Comparison of ENCODE assay signal across 9 mouse cellular contexts in the genomic region with DNA sequence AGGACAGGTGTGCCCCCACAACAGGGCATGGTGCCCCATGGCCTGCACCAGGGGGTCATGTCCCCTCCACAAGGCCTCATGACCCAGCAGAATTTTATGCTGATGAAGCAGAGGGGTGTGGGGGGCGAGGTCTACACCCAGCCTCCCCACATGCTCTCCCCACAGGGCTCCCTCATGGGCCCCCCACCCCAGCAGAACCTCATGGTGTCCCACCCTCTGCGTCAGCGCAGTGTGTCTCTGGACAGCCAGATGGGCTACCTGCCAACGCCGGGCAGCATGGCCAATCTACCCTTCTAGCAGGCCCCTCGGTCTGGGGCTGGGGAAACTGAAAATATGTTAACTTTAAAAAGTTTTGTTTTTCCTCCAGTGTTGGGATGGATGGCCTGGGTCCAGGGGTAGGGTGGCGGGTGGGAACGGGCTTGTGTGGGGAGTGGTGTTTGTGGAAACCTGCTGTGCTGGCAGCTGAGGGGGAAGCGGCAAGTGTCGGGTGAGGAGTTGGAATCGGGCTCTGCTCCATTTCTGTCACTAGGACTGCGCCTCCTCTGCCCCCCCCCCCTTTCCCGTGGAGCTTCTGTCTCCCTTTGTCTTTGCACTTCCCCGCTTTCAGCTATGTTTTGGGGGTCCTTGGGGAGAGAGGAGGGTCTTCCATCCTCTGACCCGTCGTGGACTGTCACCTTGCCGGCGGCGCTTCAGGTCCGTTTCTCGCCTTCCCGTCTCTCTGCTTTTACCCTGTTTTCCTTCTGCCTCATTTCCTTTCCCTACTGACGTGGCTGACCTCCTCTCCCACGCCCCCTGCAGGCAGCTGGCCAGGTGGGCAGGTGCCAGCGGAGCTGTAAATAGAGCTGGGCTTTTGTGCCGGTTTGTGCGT. TPM values are rescaled to one million over a fixed set of nuclear protein-coding genes. Genes with fewer than 3 reads are reported as not detected.
DNase-seq lines count a peak whose midpoint lies in the region; ATAC-seq and TF ChIP-seq lines count a peak whose summit lies in the region.
"Had no signal": no experiment of that assay in that cellular context is flagged by ENCODE, and none has a peak within 500 bp of the region (broad histone marks: within the 10 kb centered on the region; RNA-seq: fewer than 3 reads in every experiment).

No protein-coding gene starts in this region.

- intact Hi-C loops in heart, adult 2 months (cut with DNase I): loop anchor here (2.0 to 5.0 kb wide), 3 partner anchors 32 to 178 kb away; a partner anchor contains a TSS

- H3K79me2 ChIP-seq in heart, adult 2 months (replicated peaks; ENCODE audit: control insufficient read depth, insufficient read depth, low read length): no peaks in the 10 kb centered on the region

- ATAC-seq in embryonic facial prominence, embryonic 13.5 days (ENCODE audit: insufficient number of reproducible peaks, insufficient read depth, low FRiP score, low TSS enrichment, low read depth): no peak
- ATAC-seq in limb, embryonic 15.5 days (ENCODE audit: insufficient number of reproducible peaks, low FRiP score, low TSS enrichment, low read depth): peak; percentile 32; the same call in 1 of the 2 replicates
- 0 out of 2 replicates have a peak, but pooled peaks have one; percentile 11 for ATAC-seq in midbrain, embryonic 15.5 days (replicated peaks)

- peak overlapping the region; percentile 54 for H3K4me2 ChIP-seq in embryonic facial prominence, embryonic 13.5 days
- peak overlapping the region; percentile 50 for H3K4me2 ChIP-seq in limb, embryonic 15.5 days
- peak overlapping the region; percentile 43 for H3K4me2 ChIP-seq in midbrain, embryonic 15.5 days

- peaks cover 48% of the 10 kb centered on the region for H3K36me3 ChIP-seq in embryonic facial prominence, embryonic 13.5 days
- peaks cover 5% of the 10 kb centered on the region; the same call in 1 of the 2 replicates for H3K36me3 ChIP-seq in heart, adult 2 months (ENCODE audit: control insufficient read depth, insufficient read depth, low read length)
- peaks cover 47% of the 10 kb centered on the region for H3K36me3 ChIP-seq in limb, embryonic 15.5 days
- peaks cover 30% of the 10 kb centered on the region for H3K36me3 ChIP-seq in midbrain, embryonic 15.5 days (replicated peaks)
- H3K36me3 ChIP-seq in spleen, adult 2 months (ENCODE audit: control insufficient read depth, insufficient read depth, low read length): peaks cover 45% of the 10 kb centered on the region
- H3K36me3 ChIP-seq: G1E had no signal

- H3K4me1 ChIP-seq in embryonic facial prominence, embryonic 13.5 days: peaks cover 62% of the 10 kb centered on the region
- peaks cover 27% of the 10 kb centered on the region for H3K4me1 ChIP-seq in heart, adult 2 months (ENCODE audit: control insufficient read depth, insufficient read depth, low read length)
- peaks cover 72% of the 10 kb centered on the region for H3K4me1 ChIP-seq in limb, embryonic 15.5 days
- peaks cover 10% of the 10 kb centered on the region for H3K4me1 ChIP-seq in midbrain, embryonic 15.5 days
- H3K4me1 ChIP-seq in spleen, adult 2 months (ENCODE audit: control insufficient read depth, insufficient read depth, insufficient read length): peaks cover 44% of the 10 kb centered on the region

- peak; percentile 53; the same call in 1 of the 2 replicates for TF ChIP-seq POLR2A in heart, adult 2 months (IDR thresholded peaks at IDR 0.05; ENCODE audit: insufficient read depth, low read depth, low read length)
- no peak for TF ChIP-seq POLR2A in spleen, adult 2 months (IDR thresholded peaks at IDR 0.05; ENCODE audit: low read depth, low read length)

- TF ChIP-seq CTCF in heart, adult 2 months (IDR thresholded peaks at IDR 0.05): peak; percentile 70
- TF ChIP-seq CTCF in spleen, adult 2 months (IDR thresholded peaks at IDR 0.05; ENCODE audit: extremely low read depth, insufficient read depth, insufficient read length, insufficient replicate concordance): peak; percentile 79; the same call in 1 of the 2 replicates

- peak; percentile 83 for TF ChIP-seq EP300 in heart, adult 2 months (IDR thresholded peaks at IDR 0.05; ENCODE audit: insufficient read depth, low read depth, low read length)

- H3K27me3 ChIP-seq in embryonic facial prominence, embryonic 13.5 days: no peaks in the 10 kb centered on the region
- H3K27me3 ChIP-seq in heart, adult 2 months (ENCODE audit: control insufficient read depth, insufficient read depth, low read length): no peaks in the 10 kb centered on the region
- no peaks in the 10 kb centered on the region for H3K27me3 ChIP-seq in limb, embryonic 15.5 days
- H3K27me3 ChIP-seq in midbrain, embryonic 15.5 days (replicated peaks): no peaks in the 10 kb centered on the region
- no peaks in the 10 kb centered on the region for H3K27me3 ChIP-seq in spleen, adult 2 months (ENCODE audit: control insufficient read depth, insufficient read depth, low read length)

- no peaks in the 10 kb centered on the region for H3K9me3 ChIP-seq in embryonic facial prominence, embryonic 13.5 days
- H3K9me3 ChIP-seq in limb, embryonic 15.5 days: no peaks in the 10 kb centered on the region
- H3K9me3 ChIP-seq in midbrain, embryonic 15.5 days: no peaks in the 10 kb centered on the region
- H3K9me3 ChIP-seq: G1E had no signal

- WGBS in embryonic facial prominence, embryonic 13.5 days: 13% methylated on average over 26 of the region's 27 CpGs
- 4% methylated on average over 25 of the region's 27 CpGs for WGBS in heart, adult 2 months
- WGBS in limb, embryonic 15.5 days: 7% methylated on average over 25 of the region's 27 CpGs
- 10% methylated on average over 27 of the region's 27 CpGs for WGBS in midbrain, embryonic 15.5 days
- 16% methylated on average over 26 of the region's 27 CpGs for WGBS in spleen, adult 2 months

- DNase-seq in 3134 (ENCODE audit: extremely low read depth, insufficient read length, low spot score): peak; percentile 78
- peak; percentile 91 to 95 for DNase-seq in adrenal gland, postnatal 36 days
- DNase-seq in heart, adult 2 months: peak; percentile 92 to 95
- peak; percentile 93 for DNase-seq in kidney, adult 18-20 months
- DNase-seq in spleen, adult 2 months (ENCODE audit: low read depth in 1 of 2, low spot score in 2 of 2): peak in 1 of 2 experiments; percentile 81

- H3K9ac ChIP-seq in embryonic facial prominence, embryonic 13.5 days: peak overlapping the region; percentile 57
- peak overlapping the region; percentile 73 for H3K9ac ChIP-seq in heart, adult 2 months (ENCODE audit: low read depth, low read length)
- H3K9ac ChIP-seq in limb, embryonic 15.5 days: no peak overlapping the region
- H3K9ac ChIP-seq in midbrain, embryonic 15.5 days: no peak overlapping the region

- peak overlapping the region; percentile 77 for H3K27ac ChIP-seq in embryonic facial prominence, embryonic 13.5 days
- peak overlapping the region; percentile 91 for H3K27ac ChIP-seq in heart, adult 2 months
- H3K27ac ChIP-seq in limb, embryonic 15.5 days: peak overlapping the region; percentile 86
- H3K27ac ChIP-seq in midbrain, embryonic 15.5 days: peak overlapping the region; percentile 53; the same call in 1 of the 2 replicates
- H3K27ac ChIP-seq in spleen, adult 2 months (ENCODE audit: insufficient read depth, low read length): peak overlapping the region; percentile 79

- peak overlapping the region; percentile 28 for H3K4me3 ChIP-seq in embryonic facial prominence, embryonic 13.5 days
- H3K4me3 ChIP-seq in heart, adult 2 months: peak overlapping the region; percentile 49
- H3K4me3 ChIP-seq in limb, embryonic 15.5 days: peak overlapping the region; percentile 28
- peak overlapping the region; percentile 14; the same call in 1 of the 2 replicates for H3K4me3 ChIP-seq in midbrain, embryonic 15.5 days
- H3K4me3 ChIP-seq in spleen, adult 2 months (ENCODE audit: extremely low read depth, insufficient read depth, insufficient read length): peak overlapping the region; percentile 37; the same call in 1 of the 2 replicates

RNA-seq across cellular contexts. Expression of a gene that starts 27.1 kb away (rescaled TPM):
- total RNA-seq in adrenal gland, postnatal 36 days (2021): 10 to 100 TPM; 47.6 to 51.8 TPM
- polyA plus RNA-seq in embryonic facial prominence, embryonic 13.5 days (2015; fragmentation: Nextera tagmentation; extraction: Ambion mirVana): 18.2 and 19.3 TPM in 2 replicates
- 10 to 100 TPM; 44.5 to 58.7 TPM for total RNA-seq in heart, adult 2 months (2021)
- 15.3 and 21.5 TPM in 2 replicates for polyA plus RNA-seq in heart, adult 2 months (2012; rRNA removed)
- 16.8 and 18.5 TPM in 2 replicates for polyA plus RNA-seq in limb, embryonic 15.5 days (2015; fragmentation: Nextera tagmentation; extraction: Ambion mirVana)
- polyA plus RNA-seq in midbrain, embryonic 15.5 days (2015; fragmentation: Nextera tagmentation; extraction: Ambion mirVana): 12.5 and 13.0 TPM in 2 replicates
- polyA plus RNA-seq in spleen, adult 2 months (2012; rRNA removed): 42.2 and 50.3 TPM in 2 replicates

RNA-seq across cellular contexts. Expression of a gene that starts 52.0 kb away (rescaled TPM):
- total RNA-seq in adrenal gland, postnatal 36 days (2021): not detected
- 0.10 TPM in 1 of 2 replicates, not detected in the other for polyA plus RNA-seq in embryonic facial prominence, embryonic 13.5 days (2015; fragmentation: Nextera tagmentation; extraction: Ambion mirVana)
- under 1 TPM; 0.41 to 0.42 TPM for total RNA-seq in heart, adult 2 months (2021)
- polyA plus RNA-seq in heart, adult 2 months (2012; rRNA removed): 0.59 and 1.7 TPM in 2 replicates
- 0.24 and 0.46 TPM in 2 replicates for polyA plus RNA-seq in limb, embryonic 15.5 days (2015; fragmentation: Nextera tagmentation; extraction: Ambion mirVana)
- polyA plus RNA-seq in midbrain, embryonic 15.5 days (2015; fragmentation: Nextera tagmentation; extraction: Ambion mirVana): not detected in 2 replicates
- polyA plus RNA-seq in spleen, adult 2 months (2012; rRNA removed): 133 and 154 TPM in 2 replicates
- polyA plus RNA-seq: G1E had no signal

RNA-seq across cellular contexts. Expression of a gene that starts 54.9 kb away (rescaled TPM):
- not detected for total RNA-seq in adrenal gland, postnatal 36 days (2021)
- 2.8 and 2.9 TPM in 2 replicates for polyA plus RNA-seq in embryonic facial prominence, embryonic 13.5 days (2015; fragmentation: Nextera tagmentation; extraction: Ambion mirVana)
- total RNA-seq in heart, adult 2 months (2021): not detected
- polyA plus RNA-seq in heart, adult 2 months (2012; rRNA removed): 0.47 and 0.53 TPM in 2 replicates
- polyA plus RNA-seq in limb, embryonic 15.5 days (2015; fragmentation: Nextera tagmentation; extraction: Ambion mirVana): 0.37 and 0.45 TPM in 2 replicates
- not detected in 2 replicates for polyA plus RNA-seq in midbrain, embryonic 15.5 days (2015; fragmentation: Nextera tagmentation; extraction: Ambion mirVana)
- not detected in 2 replicates for polyA plus RNA-seq in spleen, adult 2 months (2012; rRNA removed)
- total RNA-seq: G1E had no signal
- polyA plus RNA-seq: G1E had no signal

Comparison
In these comparisons a context has a peak if more than half of its experiments do, and no peak if none do; other contexts are left out.
1. H3K9ac ChIP-seq: peak in embryonic facial prominence, embryonic 13.5 days (single experiment) and heart, adult 2 months (single experiment); none in limb, embryonic 15.5 days (single experiment) and midbrain, embryonic 15.5 days (single experiment).
2. RNA of a gene that starts 52.0 kb away (polyA plus RNA-seq): 133 to 154 TPM in spleen, adult 2 months; 0.59 to 1.7 TPM in heart, adult 2 months, 0.24 to 0.46 TPM in limb, embryonic 15.5 days, 0.10 TPM in embryonic facial prominence, embryonic 13.5 days and not detected in midbrain, embryonic 15.5 days; every median in the first group is over 10 times any median in the second.
3. Peak in every context shown above with its lines, with median percentiles within 50 percentile points of each other: H3K27ac ChIP-seq, H3K4me2 ChIP-seq and H3K4me3 ChIP-seq.